Mouse (Mus musculus) brain, adult 2 months (tissue): ENCODE data around the gene Hoxa7.

Experiments
- DNase-seq: peaks from one replicate; pipeline ENCODE4 v3.0.0; 2011; ENCODE audit warnings: low read depth, low spot score

Hoxa7 gene

GRCm38 (mm10) chr6:52253511-52254500, 32.2 kb upstream of the Hoxa7 start:
- DNase-seq, result no peak

- no peak for DNase-seq
Observed at GRCm38 (mm10) chr6:52252775-52253376, 31.2 kb upstream of the Hoxa7 start.

GRCm38 (mm10) chr6:52252016-52252774, 30.5 kb upstream of the Hoxa7 start:
- no peak for DNase-seq

DNA sequence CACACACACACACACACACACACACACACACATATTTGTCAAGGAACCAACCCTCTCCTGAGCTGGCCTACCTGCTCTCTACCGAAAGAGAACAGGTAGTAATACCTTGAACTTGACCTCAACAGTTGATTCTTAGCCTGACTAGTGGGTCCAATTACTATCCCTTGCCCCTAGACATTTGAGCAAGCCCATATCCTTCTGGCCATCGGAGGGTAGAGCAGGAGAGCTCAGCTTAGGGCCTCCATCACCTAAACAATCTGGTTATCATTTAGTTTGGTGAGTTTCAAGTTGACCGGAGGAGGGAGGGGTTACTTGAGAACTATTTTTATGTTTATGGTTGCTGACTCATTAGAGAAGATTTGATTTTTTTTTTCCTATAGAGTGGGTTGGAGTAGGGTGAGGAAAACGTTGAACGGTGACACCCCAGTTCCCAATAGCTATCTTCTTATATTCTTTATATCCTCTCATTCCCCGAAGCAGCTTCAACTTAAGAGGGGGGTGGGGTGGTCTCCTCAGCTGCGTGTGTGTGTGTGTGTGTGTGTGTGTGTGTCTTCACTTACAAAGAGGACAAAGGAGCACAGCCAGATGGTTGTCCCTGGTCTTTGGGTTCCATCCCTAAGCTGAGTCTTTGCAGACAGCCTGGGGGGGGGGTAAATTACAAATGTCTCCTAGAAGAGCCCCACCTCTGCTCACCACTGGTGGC, 29.7 kb upstream of the Hoxa7 start:
- DNase-seq, result no peak

DNA sequence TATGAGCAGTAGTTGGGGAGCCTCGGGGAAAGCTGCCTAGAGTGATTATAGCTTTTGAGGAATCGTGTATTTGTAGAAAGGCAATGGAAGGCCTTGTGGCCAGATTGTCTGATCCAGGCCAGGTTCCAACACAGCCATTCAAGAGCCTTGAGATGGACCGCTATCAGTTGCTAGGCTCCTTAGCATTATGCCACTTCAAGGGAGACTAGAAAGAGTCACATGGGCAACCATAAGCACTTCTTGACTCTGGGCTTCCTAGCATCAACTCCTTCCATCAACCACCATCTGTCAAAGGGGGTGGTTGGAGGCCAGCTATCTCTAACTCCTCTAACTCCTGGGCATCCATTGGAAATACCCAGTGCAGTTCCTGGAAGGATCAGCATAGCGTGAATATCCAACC, 28.2 kb upstream of the Hoxa7 start:
- no peak for DNase-seq

GRCm38 (mm10) chr6:52249415-52249738, 27.7 kb upstream of the Hoxa7 start:
- no peak for DNase-seq

- no peak for DNase-seq
Observed at GRCm38 (mm10) chr6:52248638-52249414, 27.2 kb upstream of the Hoxa7 start.

GRCm38 (mm10) chr6:52247766-52248637, 26.3 kb upstream of the Hoxa7 start:
- DNase-seq, result no peak

DNA sequence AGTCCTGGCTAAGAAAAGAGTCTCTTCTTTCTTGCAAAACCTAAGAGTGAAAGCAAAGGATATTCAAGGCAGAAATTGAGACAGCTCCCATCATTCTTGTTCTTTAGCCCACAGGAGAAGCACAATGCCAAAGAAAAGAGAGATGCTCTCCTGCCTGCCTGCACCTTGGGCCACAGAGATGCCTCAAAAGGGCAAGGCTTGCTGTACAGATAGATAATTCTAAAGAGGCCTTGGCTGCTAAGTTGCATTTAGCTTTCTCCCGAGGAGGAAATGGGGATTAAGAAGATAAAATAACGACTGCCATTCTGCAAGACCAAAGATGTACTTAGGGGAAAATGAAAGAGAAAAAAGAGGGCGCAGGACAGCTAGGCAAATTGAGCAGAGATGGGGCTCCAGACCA, 25.3 kb upstream of the Hoxa7 start:
- DNase-seq, result no peak

- no peak for DNase-seq
Observed at GRCm38 (mm10) chr6:52246403-52246803, 24.7 kb upstream of the Hoxa7 start.

DNA sequence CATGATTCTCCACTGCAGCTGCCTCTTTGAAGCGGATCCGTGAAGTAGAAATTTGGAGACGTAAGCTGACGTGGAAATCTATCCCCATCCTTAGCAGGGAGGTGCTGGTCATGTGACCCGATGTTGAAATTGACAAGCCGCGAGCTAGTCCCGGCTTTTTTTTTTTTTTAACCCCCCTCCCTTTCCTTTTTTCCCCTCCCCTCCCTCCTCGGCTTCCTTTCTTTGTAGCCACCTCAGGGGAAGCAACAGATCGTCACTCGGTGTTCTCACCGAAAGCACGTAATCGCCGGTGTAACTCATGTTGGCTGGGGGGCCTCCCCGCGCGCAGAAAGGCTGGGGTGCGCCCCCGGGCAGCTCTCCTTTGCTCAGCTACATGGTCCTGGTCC, 24.1 kb upstream of the Hoxa7 start, which contains the start of gene Hoxa11:
Gene Hoxa11 (minus strand): TSS at position 54 of the 386 bp plus-strand sequence.
- no peak for DNase-seq

- no peak for DNase-seq
Observed at GRCm38 (mm10) chr6:52245040-52245756, 23.5 kb upstream of the Hoxa7 start.

GRCm38 (mm10) chr6:52244471-52245039, 22.9 kb upstream of the Hoxa7 start:
- DNase-seq, result no peak

GRCm38 (mm10) chr6:52243681-52244121, 22.0 kb upstream of the Hoxa7 start:
- no peak for DNase-seq

GRCm38 (mm10) chr6:52242801-52243332, 21.2 kb upstream of the Hoxa7 start:
- DNase-seq, result no peak

GRCm38 (mm10) chr6:52241001-52241621, 19.5 kb upstream of the Hoxa7 start:
- no peak for DNase-seq

GRCm38 (mm10) chr6:52240389-52241000, 18.8 kb upstream of the Hoxa7 start, which contains the start of gene Hoxa10:
Hoxa10 (minus strand) TSS chr6:52240854.
- peak; percentile 35 for DNase-seq
